Mouse (Mus musculus): ENCODE measurements around the gene Stra8. TPM values are rescaled to one million over a fixed set of nuclear protein-coding genes. Genes with fewer than 3 reads are reported as not detected.

Gene Stra8
- total RNA-seq, 1 experiment: 23.8 TPM

- H3K4me3 ChIP-seq (ENCODE audit: insufficient read depth in 1 of 2, low read depth in 1 of 2, low read length in 2 of 2, poor library complexity in 1 of 2, severe bottlenecking in 1 of 2): no peak overlapping the region
- no peak for TF ChIP-seq HCFC1 (IDR thresholded peaks at IDR 0.05; ENCODE audit: borderline replicate concordance, insufficient read depth, low read length)
- TF ChIP-seq MAFK (IDR thresholded peaks at IDR 0.05; ENCODE audit: insufficient read depth, low read depth, low read length): no peak
- TF ChIP-seq CHD2 (IDR thresholded peaks at IDR 0.05; ENCODE audit: low read depth, low read length): no peak
- TF ChIP-seq ZC3H11A (IDR thresholded peaks at IDR 0.05; ENCODE audit: borderline replicate concordance, low read depth, low read length): no peak
- no peak for TF ChIP-seq ZNF384 (IDR thresholded peaks at IDR 0.05; ENCODE audit: low read depth, low read length)
- no peak overlapping the region for H3K27ac ChIP-seq (ENCODE audit: insufficient read depth, low read depth, low read length, poor library complexity, severe bottlenecking)
- no peak for DNase-seq (ENCODE audit: low read depth, low spot score)
- peaks cover 0 to 4% of the 10 kb centered on the region in 2 experiments; a peak in 2 of 4 replicates for H3K4me1 ChIP-seq (ENCODE audit: control insufficient read depth in 2 of 2, insufficient read depth in 2 of 2, low read length in 2 of 2, poor library complexity in 1 of 2)
- H3K9me3 ChIP-seq (ENCODE audit: control insufficient read depth, insufficient read depth, low read depth, low read length): no peaks in the 10 kb centered on the region
- H3K9ac ChIP-seq (ENCODE audit: insufficient read depth, low read depth, low read length, poor library complexity, severe bottlenecking): no peak overlapping the region
- peaks cover 23% of the 10 kb centered on the region for H3K36me3 ChIP-seq (ENCODE audit: control insufficient read depth, insufficient read depth, low read length, poor library complexity, severe bottlenecking)
- in situ Hi-C loops (cut with MboI; ENCODE audit: low sequenced_read_pairs in 2 of 2, unreplicated experiment in 2 of 2): no loop called here
These were observed 32.7 kb upstream of the Stra8 start for GRCm38 (mm10) chr6:34887131-34887850.

GRCm38 (mm10) chr6:34889185-34889584, 30.8 kb upstream of the Stra8 start:
- H3K36me3 ChIP-seq (ENCODE audit: control insufficient read depth, insufficient read depth, low read length, poor library complexity, severe bottlenecking): peaks cover 21% of the 10 kb centered on the region
- in situ Hi-C loops (cut with MboI; ENCODE audit: low sequenced_read_pairs in 2 of 2, unreplicated experiment in 2 of 2): no loop called here
- no peak overlapping the region for H3K9ac ChIP-seq (ENCODE audit: insufficient read depth, low read depth, low read length, poor library complexity, severe bottlenecking)
- no peak overlapping the region for H3K4me3 ChIP-seq (ENCODE audit: insufficient read depth in 1 of 2, low read depth in 1 of 2, low read length in 2 of 2, poor library complexity in 1 of 2, severe bottlenecking in 1 of 2)
- no peak for TF ChIP-seq ZNF384 (IDR thresholded peaks at IDR 0.05; ENCODE audit: low read depth, low read length)
- H3K27ac ChIP-seq (ENCODE audit: insufficient read depth, low read depth, low read length, poor library complexity, severe bottlenecking): no peak overlapping the region
- H3K4me1 ChIP-seq (ENCODE audit: control insufficient read depth in 2 of 2, insufficient read depth in 2 of 2, low read length in 2 of 2, poor library complexity in 1 of 2): peaks cover 0 to 9% of the 10 kb centered on the region in 2 experiments; a peak in 2 of 4 replicates
- H3K9me3 ChIP-seq (ENCODE audit: control insufficient read depth, insufficient read depth, low read depth, low read length): no peaks in the 10 kb centered on the region
- no peak for DNase-seq (ENCODE audit: low read depth, low spot score)

- Histone ChIP-seq H3K27ac (ENCODE audit: insufficient read depth, low read depth, low read length, poor library complexity, severe bottlenecking) (no peak overlapping the region), H3K4me1 (ENCODE audit: control insufficient read depth in 2 of 2, insufficient read depth in 2 of 2, low read length in 2 of 2, poor library complexity in 1 of 2) (peaks cover 0 to 6% of the 10 kb centered on the region in 2 experiments; a peak in 3 of 4 replicates), H3K9ac (ENCODE audit: insufficient read depth, low read depth, low read length, poor library complexity, severe bottlenecking) (no peak overlapping the region), H3K9me3 (ENCODE audit: control insufficient read depth, insufficient read depth, low read depth, low read length) (no peaks in the 10 kb centered on the region), H3K4me3 (ENCODE audit: insufficient read depth in 1 of 2, low read depth in 1 of 2, low read length in 2 of 2, poor library complexity in 1 of 2, severe bottlenecking in 1 of 2) (no peak overlapping the region), H3K36me3 (ENCODE audit: control insufficient read depth, insufficient read depth, low read length, poor library complexity, severe bottlenecking) (peaks cover 19% of the 10 kb centered on the region; the same call in 1 of the 2 replicates)
- DNase-seq (ENCODE audit: low read depth, low spot score): no peak
- in situ Hi-C loops (cut with MboI; ENCODE audit: low sequenced_read_pairs in 2 of 2, unreplicated experiment in 2 of 2): no loop called here
- TF ChIP-seq ZNF384 (IDR thresholded peaks at IDR 0.05; ENCODE audit: low read depth, low read length) (no peak), MAFK (IDR thresholded peaks at IDR 0.05; ENCODE audit: insufficient read depth, low read depth, low read length) (no peak), CHD2 (IDR thresholded peaks at IDR 0.05; ENCODE audit: low read depth, low read length) (no peak), ZC3H11A (IDR thresholded peaks at IDR 0.05; ENCODE audit: borderline replicate concordance, low read depth, low read length) (no peak), HCFC1 (IDR thresholded peaks at IDR 0.05; ENCODE audit: borderline replicate concordance, insufficient read depth, low read length) (no peak)
These were observed 24.4 kb upstream of the Stra8 start for GRCm38 (mm10) chr6:34895569-34895968.

- in situ Hi-C loops (cut with MboI; ENCODE audit: low sequenced_read_pairs in 2 of 2, unreplicated experiment in 2 of 2): no loop called here
- Histone ChIP-seq H3K9me3 (ENCODE audit: control insufficient read depth, insufficient read depth, low read depth, low read length) (no peaks in the 10 kb centered on the region), H3K9ac (ENCODE audit: insufficient read depth, low read depth, low read length, poor library complexity, severe bottlenecking) (no peak overlapping the region), H3K27ac (ENCODE audit: insufficient read depth, low read depth, low read length, poor library complexity, severe bottlenecking) (no peak overlapping the region), H3K4me1 (ENCODE audit: control insufficient read depth in 2 of 2, insufficient read depth in 2 of 2, low read length in 2 of 2, poor library complexity in 1 of 2) (peaks cover 0 to 6% of the 10 kb centered on the region in 2 experiments; a peak in 3 of 4 replicates), H3K4me3 (ENCODE audit: insufficient read depth in 1 of 2, low read depth in 1 of 2, low read length in 2 of 2, poor library complexity in 1 of 2, severe bottlenecking in 1 of 2) (no peak overlapping the region), H3K36me3 (ENCODE audit: control insufficient read depth, insufficient read depth, low read length, poor library complexity, severe bottlenecking) (peaks cover 17% of the 10 kb centered on the region; the same call in 1 of the 2 replicates)
- DNase-seq (ENCODE audit: low read depth, low spot score): no peak
- TF ChIP-seq CHD2 (IDR thresholded peaks at IDR 0.05; ENCODE audit: low read depth, low read length): no peak
- no peak for TF ChIP-seq MAFK (IDR thresholded peaks at IDR 0.05; ENCODE audit: insufficient read depth, low read depth, low read length)
- TF ChIP-seq ZNF384 (IDR thresholded peaks at IDR 0.05; ENCODE audit: low read depth, low read length): no peak
- no peak for TF ChIP-seq ZC3H11A (IDR thresholded peaks at IDR 0.05; ENCODE audit: borderline replicate concordance, low read depth, low read length)
- TF ChIP-seq HCFC1 (IDR thresholded peaks at IDR 0.05; ENCODE audit: borderline replicate concordance, insufficient read depth, low read length): no peak
These were observed 23.7 kb upstream of the Stra8 start for GRCm38 (mm10) chr6:34896168-34896780.

Measured in ES-E14 (cell line).